Mouse (Mus musculus) cerebellum, postnatal 25 days (tissue): ENCODE measurements at regions not wholly inside any gene's neighbourhood (a gene's known extent, or its start where the extent isn't known, plus 50 kb on each side); places are given as distances from the start of the nearest gene placed in this dataset.
A peak's percentile ranks its signal among the peaks of the same experiment; 100 is the strongest.

ENCODE experiments used
- DNase-seq, 2 experiments: peaks; one replicate each; pipeline ENCODE4 v3.0.0; 2021; ENCODE audit warnings: mixed read lengths in 2 of 2

- DNase-seq, result no peak
These were observed 61.6 kb upstream of the 4932438H23Rik start for GRCm38 (mm10) chr16:91156506-91156905.

- peak; percentile 24 to 53 for DNase-seq
These were observed 64.6 kb upstream of the Olig2 start for GRCm38 (mm10) chr16:91160679-91161078.

- no peak for DNase-seq
These were observed 63.6 kb upstream of the Olig2 start for GRCm38 (mm10) chr16:91161616-91162015.

- DNase-seq, result no peak
These were observed 62.9 kb upstream of the Olig2 start for GRCm38 (mm10) chr16:91162381-91162780.

- no peak for DNase-seq
These were observed 59.4 kb upstream of the Olig2 start for GRCm38 (mm10) chr16:91165906-91166305.

- DNase-seq, result peak; percentile 34 to 72
These were observed 58.4 kb upstream of the Olig2 start for GRCm38 (mm10) chr16:91166866-91167265.

GRCm38 (mm10) chr16:91168398-91168797, 56.9 kb upstream of the Olig2 start:
- DNase-seq, result no peak

- DNase-seq, result peak in 1 of 2 experiments; percentile 17
These were observed 55.4 kb upstream of the Olig2 start for GRCm38 (mm10) chr16:91169829-91170228.

- no peak for DNase-seq
These were observed 53.3 kb upstream of the Olig2 start for GRCm38 (mm10) chr16:91171911-91172440.

GRCm38 (mm10) chr16:91172510-91172909, 52.7 kb upstream of the Olig2 start:
- DNase-seq, result no peak

- DNase-seq, result no peak
These were observed 52.0 kb upstream of the Olig2 start for GRCm38 (mm10) chr16:91173241-91173640.

- DNase-seq, result no peak
These were observed 51.4 kb upstream of the Olig2 start for GRCm38 (mm10) chr16:91173870-91174278.

GRCm38 (mm10) chr16:91174401-91174800, 50.9 kb upstream of the Olig2 start:
- no peak for DNase-seq
